In the genomic region with DNA sequence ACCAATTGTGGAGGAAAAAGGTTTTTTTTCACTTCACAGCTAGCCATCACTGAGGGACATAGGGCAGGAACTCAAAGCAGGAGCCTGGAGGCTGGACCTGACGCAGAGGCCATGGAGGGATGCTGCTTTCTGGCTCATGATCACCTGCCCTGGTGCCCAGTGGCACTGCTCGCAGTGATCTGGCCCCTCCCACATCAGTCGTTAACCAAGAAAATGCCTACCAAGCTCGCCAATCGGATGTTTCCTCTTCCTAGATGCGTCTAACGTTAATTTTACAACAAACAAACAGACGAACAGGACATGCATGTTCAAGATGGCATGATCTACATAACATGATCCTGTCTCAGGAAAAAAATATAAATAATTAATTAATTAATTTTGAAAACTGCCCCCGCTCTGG, we compare ENCODE assay signal across 20 mouse cellular contexts.
"Had no signal": no experiment of that assay in that cellular context is flagged by ENCODE, and none has a peak within 500 bp of the region (broad histone marks: within the 10 kb centered on the region; RNA-seq: fewer than 3 reads in every experiment).

No protein-coding gene starts in this region.

- H3K4me3 ChIP-seq: limb, embryonic 10.5 days; limb, embryonic 13.5 days; liver, embryonic 13.5 days; midbrain, embryonic 12.5 days; myocyte; neural tube, embryonic 13.5 days; stomach, embryonic 15.5 days had no signal

- H3K27me3 ChIP-seq: limb, embryonic 13.5 days; liver, embryonic 13.5 days; midbrain, embryonic 12.5 days; neural tube, embryonic 13.5 days; stomach, embryonic 15.5 days had no signal

- H3K4me2 ChIP-seq: limb, embryonic 13.5 days; liver, embryonic 13.5 days; midbrain, embryonic 12.5 days; neural tube, embryonic 13.5 days; stomach, embryonic 15.5 days had no signal

- DNase-seq: kidney, adult 9 months; kidney, postnatal 14 days; kidney, postnatal 4 days; liver, embryonic 13.5 days; lung, adult 2 months; lung, postnatal 14 days; lung, postnatal 4 days; retina, postnatal 1 day; right cerebral cortex, postnatal 25 days; spleen, adult 18-20 months; thymus, adult 2 months; thymus, postnatal 14 days; thymus, postnatal 4 days had no signal

- H3K36me3 ChIP-seq: limb, embryonic 10.5 days; limb, embryonic 13.5 days; liver, embryonic 13.5 days; midbrain, embryonic 12.5 days; neural tube, embryonic 13.5 days; stomach, embryonic 15.5 days had no signal

- ATAC-seq: midbrain, embryonic 16.5 days had no signal

- H3K9ac ChIP-seq: limb, embryonic 13.5 days; liver, embryonic 13.5 days; midbrain, embryonic 12.5 days; stomach, embryonic 15.5 days had no signal

- H3K9me3 ChIP-seq: limb, embryonic 10.5 days; limb, embryonic 13.5 days; liver, embryonic 13.5 days; midbrain, embryonic 12.5 days; neural tube, embryonic 13.5 days; stomach, embryonic 15.5 days had no signal

- H3K4me1 ChIP-seq: limb, embryonic 10.5 days; limb, embryonic 13.5 days; liver, embryonic 13.5 days; midbrain, embryonic 12.5 days; stomach, embryonic 15.5 days had no signal

- H3K27ac ChIP-seq: limb, embryonic 13.5 days; liver, embryonic 13.5 days; midbrain, embryonic 12.5 days; neural tube, embryonic 13.5 days; stomach, embryonic 15.5 days had no signal
